Mouse (Mus musculus) intestine, embryonic 16.5 days (tissue): ENCODE measurements around the gene Treml1. TPM values are rescaled to one million over a fixed set of nuclear protein-coding genes. Genes with fewer than 3 reads are reported as not detected.
A peak's percentile ranks its signal among the peaks of the same experiment; 100 is the strongest.

Source experiments
- ATAC-seq: fragments of 200-750 bp; cut with Nextera tagmentation; 2 replicates; pipeline ENCODE4 v1.8.0; 2017; ENCODE audit warnings: moderate TSS enrichment, moderate library complexity
- H3K27ac ChIP-seq: fragments of 300-500 bp; sonication (generic); 2 replicates; pipeline ENCODE4 v1.5.1; 2014; ENCODE audit warnings: mild to moderate bottlenecking, low read length
- H3K27me3 ChIP-seq: fragments of 300-500 bp; sonication (generic); replicated peaks from 2 replicates; pipeline ENCODE4 v1.6.1; 2014; ENCODE audit warnings: low read length, control low read depth, mixed read lengths; ENCODE audit not compliant: control insufficient read depth, insufficient read depth
- H3K36me3 ChIP-seq: fragments of 300-500 bp; sonication (generic); 2 replicates; pipeline ENCODE4 v1.6.1; 2014; ENCODE audit warnings: low read length, control low read depth; ENCODE audit not compliant: control insufficient read depth, insufficient read depth
- H3K4me1 ChIP-seq: fragments of 300-500 bp; sonication (generic); 2 replicates; pipeline ENCODE4 v1.6.1; 2014; ENCODE audit warnings: low read length, control low read depth, mixed read lengths; ENCODE audit not compliant: control insufficient read depth, insufficient read depth
- H3K4me2 ChIP-seq: fragments of 300-500 bp; sonication (generic); 2 replicates; pipeline ENCODE4 v1.6.1; 2014; ENCODE audit warnings: low read depth, low read length, control low read depth
- H3K4me3 ChIP-seq: fragments of 300-500 bp; sonication (generic); 2 replicates; pipeline ENCODE4 v1.5.1; 2014; ENCODE audit warnings: mild to moderate bottlenecking, low read length
- H3K9ac ChIP-seq: fragments of 300-500 bp; sonication (generic); 2 replicates; pipeline ENCODE4 v1.6.1; 2014; ENCODE audit warnings: low read depth, low read length
- H3K9me3 ChIP-seq: fragments of 300-500 bp; sonication (generic); 2 replicates; pipeline ENCODE4 v1.6.1; 2016; ENCODE audit warnings: low read length, control low read depth; ENCODE audit not compliant: control insufficient read depth
- WGBS: fragments of 180-500 bp; shearing (Covaris S2); extraction: QIAGEN DNeasy Blood & Tissue Kit; methylation state at CpG from one replicate; pipeline ENCODE4 v1.1.7; 2014; 5-methylcytosine and 5-hydroxymethylcytosine counted together
- polyA plus RNA-seq: library from polyadenylated mRNA; unstranded; fragments of >200 nt; fragmentation: Nextera tagmentation; extraction: Ambion mirVana; gene quantifications from 2 replicates; pipeline ENCODE4 v1.2.1, GENCODE M21; 2015

The Treml1 gene
- polyA plus RNA-seq, 1 experiment from 2014 or later = 0.98 TPM

- H3K4me3 ChIP-seq = no peak overlapping the region
- 81% methylated on average over 2 of the region's 2 CpGs for WGBS
- no peak overlapping the region for H3K9ac ChIP-seq
Measured at GRCm38 (mm10) chr17:48332524-48332923, 27.2 kb upstream of the Treml1 start.

GRCm38 (mm10) chr17:48334186-48334585 is 25.5 kb upstream of the Treml1 start:
- Histone ChIP-seq H3K4me1 (no peaks in the 10 kb centered on the region), H3K9me3 (no peaks in the 10 kb centered on the region), H3K4me2 (no peak overlapping the region), H3K4me3 (no peak overlapping the region), H3K27ac (no peak overlapping the region), H3K9ac (no peak overlapping the region), H3K36me3 (no peaks in the 10 kb centered on the region), H3K27me3 (no peaks in the 10 kb centered on the region)
- 85% methylated on average over 4 of the region's 4 CpGs for WGBS
- no peak for ATAC-seq

More at GRCm38 (mm10) chr17:48332524-48332923, 27.2 kb upstream of the Treml1 start:
- ATAC-seq = no peak
- no peaks in the 10 kb centered on the region for H3K36me3 ChIP-seq
- H3K27ac ChIP-seq = no peak overlapping the region
- no peak overlapping the region for H3K4me2 ChIP-seq
- H3K9me3 ChIP-seq = no peaks in the 10 kb centered on the region
- no peaks in the 10 kb centered on the region for H3K4me1 ChIP-seq
- no peaks in the 10 kb centered on the region for H3K27me3 ChIP-seq

GRCm38 (mm10) chr17:48336857-48337256 is 22.9 kb upstream of the Treml1 start:
- ATAC-seq = peak; percentile 71; the same call in 1 of the 2 replicates
- Histone ChIP-seq H3K36me3 (no peaks in the 10 kb centered on the region), H3K9ac (no peak overlapping the region), H3K9me3 (no peaks in the 10 kb centered on the region), H3K4me3 (no peak overlapping the region), H3K27ac (no peak overlapping the region), H3K4me1 (no peaks in the 10 kb centered on the region), H3K4me2 (no peak overlapping the region), H3K27me3 (no peaks in the 10 kb centered on the region)
- WGBS = 9% methylated on average over 6 of the region's 6 CpGs

GRCm38 (mm10) chr17:48340267-48340666 is 19.4 kb upstream of the Treml1 start:
- no peak for ATAC-seq
- Histone ChIP-seq H3K9ac (no peak overlapping the region), H3K4me1 (no peaks in the 10 kb centered on the region), H3K36me3 (no peaks in the 10 kb centered on the region), H3K9me3 (no peaks in the 10 kb centered on the region), H3K27me3 (no peaks in the 10 kb centered on the region), H3K4me3 (no peak overlapping the region), H3K4me2 (no peak overlapping the region), H3K27ac (no peak overlapping the region)
- 58% methylated on average over 1 of the region's 1 CpGs for WGBS

GRCm38 (mm10) chr17:48341947-48342346 is 17.8 kb upstream of the Treml1 start:
- H3K4me1 ChIP-seq = 0 out of 2 replicates have a peak, but pooled peaks cover 5% of the 10 kb centered on the region
- H3K9me3 ChIP-seq = no peaks in the 10 kb centered on the region
- no peak overlapping the region for H3K4me3 ChIP-seq
- no peak overlapping the region for H3K4me2 ChIP-seq
- H3K27ac ChIP-seq = no peak overlapping the region
- H3K9ac ChIP-seq = no peak overlapping the region
- H3K36me3 ChIP-seq = no peaks in the 10 kb centered on the region
- H3K27me3 ChIP-seq = no peaks in the 10 kb centered on the region
- 58% methylated on average over 3 of the region's 3 CpGs for WGBS
- ATAC-seq = 0 out of 2 replicates have a peak, but pooled peaks have one; percentile 39

- ATAC-seq = no peak
Measured at GRCm38 (mm10) chr17:48343065-48343464, 16.7 kb upstream of the Treml1 start.

GRCm38 (mm10) chr17:48345824-48346223 is 13.9 kb upstream of the Treml1 start:
- no peak overlapping the region for H3K4me2 ChIP-seq
- peak; percentile 80 for ATAC-seq
- 50% methylated on average over 4 of the region's 4 CpGs for WGBS
- no peaks in the 10 kb centered on the region for H3K36me3 ChIP-seq
- H3K4me1 ChIP-seq = 0 out of 2 replicates have a peak, but pooled peaks cover 5% of the 10 kb centered on the region
- peak overlapping the region; percentile 47; the same call in 1 of the 2 replicates for H3K27ac ChIP-seq
- H3K27me3 ChIP-seq = no peaks in the 10 kb centered on the region
- H3K4me3 ChIP-seq = no peak overlapping the region
- no peak overlapping the region for H3K9ac ChIP-seq
- no peaks in the 10 kb centered on the region for H3K9me3 ChIP-seq

More at GRCm38 (mm10) chr17:48343065-48343464, 16.7 kb upstream of the Treml1 start:
- no peak overlapping the region for H3K4me3 ChIP-seq
- WGBS = 89% methylated on average over 2 of the region's 2 CpGs
- no peak overlapping the region for H3K4me2 ChIP-seq
- H3K27me3 ChIP-seq = no peaks in the 10 kb centered on the region
- H3K4me1 ChIP-seq = 0 out of 2 replicates have a peak, but pooled peaks cover 5% of the 10 kb centered on the region
- no peaks in the 10 kb centered on the region for H3K9me3 ChIP-seq
- H3K27ac ChIP-seq = no peak overlapping the region
- H3K36me3 ChIP-seq = no peaks in the 10 kb centered on the region
- H3K9ac ChIP-seq = no peak overlapping the region

GRCm38 (mm10) chr17:48346231-48346630 is 13.5 kb upstream of the Treml1 start, which contains the start of gene Trem2:
TSS of gene Trem2 (plus strand) at chr17:48346401.
- no peaks in the 10 kb centered on the region for H3K27me3 ChIP-seq
- H3K9me3 ChIP-seq = no peaks in the 10 kb centered on the region
- H3K27ac ChIP-seq = peak within 1 kb of the TSS; percentile 47; the same call in 1 of the 2 replicates
- no peak within 1 kb of the TSS for H3K9ac ChIP-seq
- H3K4me1 ChIP-seq = 0 out of 2 replicates have a peak, but pooled peaks cover 5% of the 10 kb centered on the region
- no peak within 1 kb of the TSS for H3K4me2 ChIP-seq
- 75% methylated on average over 5 of the region's 5 CpGs for WGBS
- no peak within 1 kb of the TSS for H3K4me3 ChIP-seq
- peak; percentile 82 for ATAC-seq
- H3K36me3 ChIP-seq = no peaks in the 10 kb centered on the region

- 69% methylated on average over 4 of the region's 4 CpGs for WGBS
- no peak for ATAC-seq
- Histone ChIP-seq H3K4me1 (0 out of 2 replicates have a peak, but pooled peaks cover 5% of the 10 kb centered on the region), H3K27me3 (no peaks in the 10 kb centered on the region), H3K27ac (no peak overlapping the region), H3K4me2 (no peak overlapping the region), H3K9me3 (no peaks in the 10 kb centered on the region), H3K9ac (no peak overlapping the region), H3K36me3 (no peaks in the 10 kb centered on the region), H3K4me3 (no peak overlapping the region)
Measured at GRCm38 (mm10) chr17:48346834-48347233, 12.9 kb upstream of the Treml1 start.

- ATAC-seq = no peak
- WGBS = 71% methylated on average over 2 of the region's 2 CpGs
- Histone ChIP-seq H3K36me3 (no peaks in the 10 kb centered on the region), H3K4me1 (0 out of 2 replicates have a peak, but pooled peaks cover 5% of the 10 kb centered on the region), H3K27ac (no peak overlapping the region), H3K27me3 (no peaks in the 10 kb centered on the region), H3K4me3 (no peak overlapping the region), H3K9me3 (no peaks in the 10 kb centered on the region), H3K9ac (no peak overlapping the region), H3K4me2 (no peak overlapping the region)
Measured at GRCm38 (mm10) chr17:48347287-48347686, 12.4 kb upstream of the Treml1 start.
